27 mouse cellular contexts compared by ENCODE assay signal in genomic region chr5:87614364-87615127, GRCm38 (mm10). TPM values are rescaled to one million over a fixed set of nuclear protein-coding genes. Genes with fewer than 3 reads are reported as not detected.
DNase-seq lines count a peak whose midpoint lies in the region; ATAC-seq and TF ChIP-seq lines count a peak whose summit lies in the region.
"Had no signal": no experiment of that assay in that cellular context is flagged by ENCODE, and none has a peak within 500 bp of the region (broad histone marks: within the 10 kb centered on the region; RNA-seq: fewer than 3 reads in every experiment).

No protein-coding gene starts in this region.

- H3K27ac ChIP-seq in kidney, embryonic 16.5 days (ENCODE audit: low read length): peak overlapping the region; percentile 63; the same call in 1 of the 2 replicates
- no peak overlapping the region for H3K27ac ChIP-seq in intestine, postnatal 0 days (ENCODE audit: low read depth, low read length)
- H3K27ac ChIP-seq: embryonic facial prominence, embryonic 10.5 days; embryonic facial prominence, embryonic 13.5 days; forebrain, embryonic 12.5 days; forebrain, embryonic 15.5 days; heart, adult 2 months; heart, embryonic 10.5 days; heart, embryonic 13.5 days; hindbrain, embryonic 12.5 days; hindbrain, embryonic 15.5 days had no signal

- H3K27me3 ChIP-seq in kidney, embryonic 16.5 days (ENCODE audit: insufficient read depth, low read length): no peaks in the 10 kb centered on the region
- H3K27me3 ChIP-seq in intestine, postnatal 0 days (replicated peaks; ENCODE audit: control insufficient read depth, insufficient read depth, low read length): no peaks in the 10 kb centered on the region
- H3K27me3 ChIP-seq: embryonic facial prominence, embryonic 13.5 days; forebrain, embryonic 12.5 days; forebrain, embryonic 15.5 days; heart, embryonic 13.5 days; hindbrain, embryonic 12.5 days; hindbrain, embryonic 15.5 days had no signal

- H3K4me1 ChIP-seq in kidney, embryonic 16.5 days (ENCODE audit: insufficient read depth, low read length): no peaks in the 10 kb centered on the region
- no peaks in the 10 kb centered on the region for H3K4me1 ChIP-seq in intestine, postnatal 0 days (replicated peaks; ENCODE audit: control insufficient read depth, insufficient read depth, low read length)
- H3K4me1 ChIP-seq: embryonic facial prominence, embryonic 10.5 days; embryonic facial prominence, embryonic 13.5 days; forebrain, embryonic 12.5 days; forebrain, embryonic 15.5 days; heart, embryonic 10.5 days; heart, embryonic 13.5 days; hindbrain, embryonic 12.5 days; hindbrain, embryonic 15.5 days had no signal

- H3K4me2 ChIP-seq in kidney, embryonic 16.5 days (replicated peaks; ENCODE audit: low read depth, low read length): no peak overlapping the region
- no peak overlapping the region for H3K4me2 ChIP-seq in intestine, postnatal 0 days (replicated peaks; ENCODE audit: low read depth)
- H3K4me2 ChIP-seq: embryonic facial prominence, embryonic 13.5 days; forebrain, embryonic 12.5 days; forebrain, embryonic 15.5 days; heart, embryonic 13.5 days; hindbrain, embryonic 12.5 days; hindbrain, embryonic 15.5 days had no signal

- H3K9ac ChIP-seq in kidney, embryonic 16.5 days (replicated peaks; ENCODE audit: low read length): no peak overlapping the region
- H3K9ac ChIP-seq in intestine, postnatal 0 days (ENCODE audit: low read depth, low read length): no peak overlapping the region
- H3K9ac ChIP-seq: embryonic facial prominence, embryonic 13.5 days; forebrain, embryonic 12.5 days; forebrain, embryonic 15.5 days; heart, embryonic 13.5 days; hindbrain, embryonic 12.5 days; hindbrain, embryonic 15.5 days had no signal

- TF ChIP-seq CTCF in intestine, postnatal 0 days (IDR thresholded peaks at IDR 0.05; ENCODE audit: low read depth): no peak

- ATAC-seq in kidney, embryonic 16.5 days (ENCODE audit: low FRiP score, low TSS enrichment): peak; percentile 90
- ATAC-seq in intestine, postnatal 0 days: no peak
- ATAC-seq: CD4-positive, CD25-positive, alpha-beta regulatory T cell, adult 4 months; forebrain, embryonic 15.5 days had no signal

- DNase-seq in kidney, adult 18-20 months: peak; percentile 29
- no peak for DNase-seq in kidney, postnatal 25 days
- DNase-seq in kidney, adult 9 months: peak; percentile 78
- no peak for DNase-seq in embryo, embryonic 9.5 days (ENCODE audit: extremely low spot score)
- DNase-seq: adrenal gland, adult 2 months; adrenal gland, postnatal 14 days; cerebellum, adult 11 months; cerebellum, adult 2 months; cerebellum, adult 9-11 months; cerebellum, postnatal 25 days; gastrocnemius, postnatal 25 days; heart, adult 2 months had no signal

- no peaks in the 10 kb centered on the region for H3K9me3 ChIP-seq in kidney, embryonic 16.5 days (ENCODE audit: low read length)
- H3K9me3 ChIP-seq in intestine, postnatal 0 days (ENCODE audit: control insufficient read depth): no peaks in the 10 kb centered on the region
- H3K9me3 ChIP-seq: embryonic facial prominence, embryonic 10.5 days; embryonic facial prominence, embryonic 13.5 days; forebrain, embryonic 12.5 days; forebrain, embryonic 15.5 days; heart, embryonic 10.5 days; heart, embryonic 13.5 days; hindbrain, embryonic 12.5 days; hindbrain, embryonic 15.5 days had no signal

- no peak overlapping the region for H3K4me3 ChIP-seq in kidney, embryonic 16.5 days (ENCODE audit: low read length)
- no peak overlapping the region for H3K4me3 ChIP-seq in intestine, postnatal 0 days (ENCODE audit: low read depth, low read length)
- H3K4me3 ChIP-seq: embryonic facial prominence, embryonic 10.5 days; embryonic facial prominence, embryonic 13.5 days; erythroblast, embryonic 14.5 days; forebrain, embryonic 12.5 days; forebrain, embryonic 15.5 days; heart, adult 2 months; heart, embryonic 10.5 days; heart, embryonic 13.5 days; hindbrain, embryonic 12.5 days; hindbrain, embryonic 15.5 days had no signal

- H3K36me3 ChIP-seq in kidney, embryonic 16.5 days (ENCODE audit: insufficient read depth, low read length): no peaks in the 10 kb centered on the region
- H3K36me3 ChIP-seq in intestine, postnatal 0 days (ENCODE audit: control insufficient read depth, insufficient read depth): no peaks in the 10 kb centered on the region
- H3K36me3 ChIP-seq: embryonic facial prominence, embryonic 10.5 days; embryonic facial prominence, embryonic 13.5 days; forebrain, embryonic 12.5 days; forebrain, embryonic 15.5 days; heart, embryonic 10.5 days; heart, embryonic 13.5 days; hindbrain, embryonic 12.5 days; hindbrain, embryonic 15.5 days had no signal

RNA-seq across cellular contexts. Expression of gene Sult1e1, which starts 23.2 kb away (rescaled TPM):
- polyA plus RNA-seq in kidney, embryonic 16.5 days (2015; fragmentation: Nextera tagmentation; extraction: Ambion mirVana): 0.42 and 0.46 TPM in 2 replicates
- polyA plus RNA-seq in intestine, postnatal 0 days (2015; fragmentation: Nextera tagmentation; extraction: Ambion mirVana): not detected in 2 replicates
- polyA plus RNA-seq: adrenal gland, adult 2 months; C2C12; CD4-positive, CD25-positive, alpha-beta regulatory T cell, adult 4 months; cerebellum, adult 2 months; erythroblast, embryonic 14.5 days; forebrain, embryonic 15.5 days; heart, adult 2 months; heart, embryonic 10.5 days; heart, embryonic 13.5 days; heart, embryonic 16.5 days; hindbrain, embryonic 12.5 days; hindbrain, embryonic 15.5 days had no signal

RNA-seq across cellular contexts. Expression of gene Sult1d1, which starts 45.7 kb away (rescaled TPM):
- polyA plus RNA-seq in kidney, embryonic 16.5 days (2015; fragmentation: Nextera tagmentation; extraction: Ambion mirVana): 66.8 and 72.1 TPM in 2 replicates
- polyA plus RNA-seq in intestine, postnatal 0 days (2015; fragmentation: Nextera tagmentation; extraction: Ambion mirVana): 210 and 241 TPM in 2 replicates
- polyA plus RNA-seq: adrenal gland, adult 2 months; C2C12; CD4-positive, CD25-positive, alpha-beta regulatory T cell, adult 4 months; cerebellum, adult 2 months; embryonic facial prominence, embryonic 10.5 days; erythroblast, embryonic 14.5 days; forebrain, embryonic 15.5 days; heart, embryonic 10.5 days; heart, embryonic 13.5 days; hindbrain, embryonic 12.5 days; hindbrain, embryonic 15.5 days had no signal

RNA-seq across cellular contexts. Expression of gene Csn1s1, which starts 51.5 kb away (rescaled TPM):
- polyA plus RNA-seq in kidney, embryonic 16.5 days (2015; fragmentation: Nextera tagmentation; extraction: Ambion mirVana): not detected in 2 replicates
- polyA plus RNA-seq in intestine, postnatal 0 days (2015; fragmentation: Nextera tagmentation; extraction: Ambion mirVana): 0.78 and 2.9 TPM in 2 replicates
- polyA plus RNA-seq: adrenal gland, adult 2 months; C2C12; CD4-positive, CD25-positive, alpha-beta regulatory T cell, adult 4 months; cerebellum, adult 2 months; embryonic facial prominence, embryonic 10.5 days; embryonic facial prominence, embryonic 13.5 days; erythroblast, embryonic 14.5 days; forebrain, embryonic 12.5 days; forebrain, embryonic 15.5 days; gonadal fat pad, adult 2 months; heart, adult 2 months; heart, embryonic 10.5 days; heart, embryonic 13.5 days; heart, embryonic 16.5 days; hindbrain, embryonic 12.5 days; hindbrain, embryonic 15.5 days had no signal

Comparison
In these comparisons a context has a peak if more than half of its experiments do, and no peak if none do; other contexts are left out.
1. DNase-seq: peak in kidney, adult 18-20 months (single experiment) and kidney, adult 9 months (single experiment); none in kidney, postnatal 25 days (0 of 2) and embryo, embryonic 9.5 days (single experiment).